Mouse (Mus musculus): ENCODE measurements around the gene Edem1. TPM values are rescaled to one million over a fixed set of nuclear protein-coding genes. Genes with fewer than 3 reads are reported as not detected.
A peak's percentile ranks its signal among the peaks of the same experiment; 100 is the strongest.

Gene Edem1
- polyA plus RNA-seq, 3 experiments from 2014 or later = 41.7 to 94.3 (median 61.0) TPM

GRCm38 (mm10) chr6:108875344-108875743, 46.9 kb downstream of the Edem1 start:
- peak; percentile 19 for ATAC-seq

GRCm38 (mm10) chr6:108876052-108876451, 47.6 kb downstream of the Edem1 start:
- peak; percentile 96 for ATAC-seq

- no peak for ATAC-seq
These were observed 48.0 kb downstream of the Edem1 start for GRCm38 (mm10) chr6:108876486-108876885.

GRCm38 (mm10) chr6:108880368-108881013, 52.0 kb downstream of the Edem1 start:
- no peak for ATAC-seq

GRCm38 (mm10) chr6:108881074-108881473, 52.6 kb downstream of the Edem1 start:
- ATAC-seq = no peak

- no peak for ATAC-seq
These were observed 55.4 kb downstream of the Edem1 start for GRCm38 (mm10) chr6:108883826-108884225.

GRCm38 (mm10) chr6:108884603-108885002, 56.2 kb downstream of the Edem1 start:
- no peak for ATAC-seq

- ATAC-seq = no peak
These were observed 57.9 kb downstream of the Edem1 start for GRCm38 (mm10) chr6:108886346-108886745.

GRCm38 (mm10) chr6:108892589-108892988, 64.1 kb downstream of the Edem1 start:
- no peak for ATAC-seq

GRCm38 (mm10) chr6:108895129-108895528, 66.7 kb downstream of the Edem1 start:
- peak; percentile 79 for ATAC-seq

- ATAC-seq = no peak
These were observed 67.5 kb downstream of the Edem1 start for GRCm38 (mm10) chr6:108895976-108896375.

GRCm38 (mm10) chr6:108896525-108897087, 68.2 kb downstream of the Edem1 start:
- ATAC-seq = no peak

GRCm38 (mm10) chr6:108899231-108899630, 70.8 kb downstream of the Edem1 start:
- ATAC-seq = no peak

GRCm38 (mm10) chr6:108902124-108902523, 73.7 kb downstream of the Edem1 start:
- no peak for ATAC-seq

- ATAC-seq = peak; percentile 66
These were observed 74.8 kb downstream of the Edem1 start for GRCm38 (mm10) chr6:108903280-108903679.

- no peak for ATAC-seq
These were observed 78.1 kb downstream of the Edem1 start for GRCm38 (mm10) chr6:108906539-108906938.

Other genes starting within 250 kb of the Edem1 start
- gene Bhlhe40, start 168.0 kb upstream of the Edem1 start, polyA plus RNA-seq (2017; shearing (Covaris generic)) = 100 to 1,000 TPM in 2 of 3 experiments, 10 to 100 TPM in 1; 98.8 to 258 (median 129) TPM
- 10 to 100 TPM; 44.3 to 47.1 (median 46.0) TPM for gene Arl8b, start 45.5 kb upstream of the Edem1 start, polyA plus RNA-seq (2017; shearing (Covaris generic))

Measured in inflammation-experienced regulatory T-cells, adult 6 months (primary cell).